Mouse (Mus musculus) lung, adult 2 months (tissue): ENCODE measurements at regions not wholly inside any gene's neighbourhood (a gene's known extent, or its start where the extent isn't known, plus 50 kb on each side); places are given as distances from the start of the nearest gene placed in this dataset.

ENCODE experiments used
- DNase-seq: peaks from one replicate; pipeline ENCODE4 v3.0.0; 2022
- H3K4me1 ChIP-seq: fragments of 200-500 bp; 2 replicates; pipeline ENCODE4 v1.6.1; 2011; ENCODE audit warnings: low read length; ENCODE audit not compliant: control insufficient read depth, insufficient read depth
- H3K4me3 ChIP-seq: fragments of 200-500 bp; replicated peaks from 2 replicates; pipeline ENCODE3; 2011; ENCODE audit warnings: low read depth, mild to moderate bottlenecking, control low read depth, low read length; ENCODE audit errors: extremely low read depth
- CTCF ChIP-seq: fragments of 200-500 bp; IDR thresholded peaks from 2 replicates; pipeline ENCODE4 v1.5.1; 2011; ENCODE audit warnings: mild to moderate bottlenecking, low read length, control low read depth; ENCODE audit not compliant: insufficient read depth
- POLR2A ChIP-seq: fragments of 200-500 bp; IDR thresholded peaks from 2 replicates; pipeline ENCODE4 v1.6.1; 2011; ENCODE audit warnings: low read depth, mild to moderate bottlenecking, control low read depth, low read length, borderline replicate concordance; ENCODE audit errors: extremely low read depth
- WGBS: fragments of 180-500 bp; shearing (Covaris S2); methylation state at CpG from one replicate; pipeline ENCODE4 v1.1.7; 2018; 5-methylcytosine and 5-hydroxymethylcytosine counted together

DNA sequence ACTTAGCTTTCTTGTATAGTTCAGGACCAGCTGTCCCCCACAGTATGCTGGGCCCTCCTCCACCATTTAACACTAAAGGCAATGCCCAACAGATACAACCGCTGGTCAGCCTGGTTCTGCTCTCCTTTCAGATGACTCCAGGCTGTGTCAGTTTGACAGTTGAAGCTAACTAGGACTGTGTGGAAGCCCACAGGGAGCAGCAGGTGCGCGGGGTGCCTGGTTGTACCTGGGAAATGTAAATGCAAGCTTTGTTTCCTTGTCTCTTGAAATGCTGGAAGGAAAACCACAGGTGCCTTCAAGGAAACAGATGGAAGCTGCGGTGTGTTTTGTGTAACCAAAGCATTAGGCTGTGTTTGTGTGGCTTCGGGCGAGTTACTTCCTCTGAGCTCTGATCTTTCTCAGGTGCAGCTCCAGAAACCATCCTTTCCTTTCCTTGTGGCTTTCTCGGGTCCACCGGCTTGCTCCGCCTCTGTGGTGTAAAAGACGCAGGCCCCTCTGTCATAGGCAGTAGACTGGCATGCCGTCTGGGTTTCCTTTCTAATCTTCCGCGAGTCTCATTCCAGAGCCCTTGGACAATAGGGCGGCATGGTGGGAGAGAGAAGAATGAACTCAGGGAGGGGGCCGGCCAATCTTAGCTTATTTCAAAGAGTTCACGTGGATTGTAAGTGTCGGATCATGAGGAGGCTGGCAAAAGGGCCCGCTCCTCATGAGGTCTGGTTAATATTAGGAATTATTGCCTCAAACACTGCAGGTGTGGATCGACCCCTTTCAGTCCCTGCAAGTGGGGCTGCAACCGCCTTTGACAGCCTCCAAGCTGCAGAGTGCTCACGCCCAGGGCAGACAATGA is 605.5 kb upstream of the Id2 start:
- 22% methylated on average over 21 of the region's 21 CpGs for WGBS
- DNase-seq: no peak
- TF ChIP-seq POLR2A: no peak
- TF ChIP-seq CTCF: no peak
- Histone ChIP-seq H3K4me3 (no peak overlapping the region), H3K4me1 (no peaks in the 10 kb centered on the region)

DNA sequence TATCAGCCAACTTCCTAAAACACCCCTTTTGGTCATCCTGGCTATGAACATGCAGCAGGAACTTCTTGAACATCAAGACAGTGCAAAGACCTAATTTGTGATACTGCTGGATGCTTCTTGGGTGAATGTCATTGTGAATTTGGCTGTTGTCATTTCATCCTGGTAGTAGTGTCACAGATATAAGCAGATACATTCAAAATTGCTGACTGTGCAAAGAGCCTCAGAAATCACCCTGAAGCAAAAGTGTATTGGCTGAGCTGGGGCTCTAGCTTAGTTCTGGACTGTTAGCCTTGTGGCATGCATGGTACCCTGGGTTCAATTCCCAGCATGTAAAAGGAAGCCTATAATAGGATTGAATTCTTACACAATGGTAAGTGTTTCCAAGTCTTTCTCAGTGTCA is 590.1 kb upstream of the Id2 start:
- TF ChIP-seq POLR2A (no peak), CTCF (no peak)
- Histone ChIP-seq H3K4me3 (no peak overlapping the region), H3K4me1 (no peaks in the 10 kb centered on the region)
- DNase-seq: no peak

DNA sequence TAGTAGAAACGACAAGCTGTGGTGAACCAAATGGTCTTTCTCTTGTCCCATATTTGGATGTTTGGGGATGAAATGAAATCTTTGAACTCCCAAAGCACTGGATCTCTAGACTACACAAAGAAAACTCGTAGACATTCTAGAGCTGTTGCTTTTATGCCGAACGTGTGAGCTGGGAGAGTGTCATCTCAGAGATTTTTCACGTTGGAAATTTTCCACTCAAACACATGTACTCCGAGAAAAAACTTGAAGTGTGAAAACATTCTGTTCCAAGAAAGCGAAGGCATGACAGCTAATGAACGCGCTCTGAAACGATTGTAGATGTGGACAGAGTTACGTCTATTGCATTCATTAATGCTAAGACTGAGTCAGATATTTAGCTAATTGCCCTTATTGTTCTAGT is 579.7 kb upstream of the Id2 start:
- H3K4me1 ChIP-seq: no peaks in the 10 kb centered on the region
- H3K4me3 ChIP-seq: no peak overlapping the region
- DNase-seq: no peak
- WGBS: 78% methylated on average over 11 of the region's 11 CpGs
- TF ChIP-seq POLR2A (no peak), CTCF (no peak)

DNA sequence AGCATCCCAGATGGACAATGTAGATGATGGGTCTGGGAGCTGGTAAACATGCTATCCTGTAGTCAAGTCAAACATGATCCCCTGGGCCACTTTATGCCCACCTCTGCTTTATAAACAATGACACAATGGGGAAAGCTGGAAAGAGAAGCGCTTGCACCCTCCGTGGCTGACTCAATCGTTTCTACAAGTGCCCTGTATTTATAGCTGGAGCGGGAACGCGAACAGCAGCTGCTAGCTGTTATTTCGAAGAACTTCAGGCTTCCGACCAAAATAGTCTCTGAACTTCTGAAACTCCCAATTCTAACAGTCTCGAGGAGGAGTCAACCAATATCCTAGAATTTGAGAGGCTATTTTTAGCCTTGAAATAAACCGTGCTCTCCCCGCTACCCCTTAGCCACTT is 571.4 kb upstream of the Id2 start:
- Histone ChIP-seq H3K4me3 (no peak overlapping the region), H3K4me1 (no peaks in the 10 kb centered on the region)
- WGBS: 71% methylated on average over 11 of the region's 11 CpGs
- TF ChIP-seq POLR2A (no peak), CTCF (no peak)
- no peak for DNase-seq

DNA sequence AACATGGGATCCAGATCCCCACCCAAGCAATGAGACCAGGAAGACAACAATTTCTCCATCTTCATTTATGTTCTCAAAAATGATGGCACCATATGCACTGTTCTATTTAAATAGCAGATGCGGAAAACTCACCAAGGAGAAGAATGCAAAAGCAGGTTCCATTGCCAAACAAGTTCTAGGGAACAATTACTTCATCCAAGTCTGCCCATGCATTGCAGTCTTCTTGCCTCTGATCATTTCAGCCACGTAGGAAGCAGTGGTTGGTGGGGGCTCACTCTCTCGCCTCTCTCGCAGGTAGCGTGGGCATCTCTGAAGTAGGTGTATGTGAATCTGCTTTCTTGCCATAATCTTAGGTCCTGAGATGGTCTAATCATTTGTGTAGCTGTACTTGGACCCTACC is 557.5 kb upstream of the Id2 start:
- 92% methylated on average over 5 of the region's 5 CpGs for WGBS
- Histone ChIP-seq H3K4me3 (no peak overlapping the region), H3K4me1 (no peaks in the 10 kb centered on the region)
- no peak for DNase-seq
- no peak for TF ChIP-seq CTCF
- no peak for TF ChIP-seq POLR2A

DNA sequence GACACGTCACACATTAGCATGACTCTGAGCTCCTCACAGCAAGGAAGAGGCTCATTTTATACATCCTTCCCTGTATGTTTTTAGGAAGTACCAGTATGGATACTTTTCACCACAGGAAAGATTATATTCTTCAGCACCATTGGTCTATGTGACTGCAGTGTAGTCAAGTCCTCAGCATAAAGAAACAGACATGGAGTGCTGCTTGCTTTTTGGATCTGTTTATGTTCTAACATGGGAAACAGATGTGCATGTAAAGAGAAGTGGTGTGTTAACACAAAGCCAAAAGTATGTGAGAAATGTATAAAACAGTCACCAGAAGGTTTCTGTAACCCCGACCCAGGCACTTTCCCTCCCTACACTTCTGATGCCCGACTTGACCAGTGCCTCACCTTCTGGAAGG is 553.3 kb upstream of the Id2 start:
- H3K4me3 ChIP-seq: no peak overlapping the region
- DNase-seq: no peak
- WGBS: 62% methylated on average over 3 of the region's 3 CpGs
- H3K4me1 ChIP-seq: no peaks in the 10 kb centered on the region
- TF ChIP-seq CTCF (no peak), POLR2A (no peak)

DNA sequence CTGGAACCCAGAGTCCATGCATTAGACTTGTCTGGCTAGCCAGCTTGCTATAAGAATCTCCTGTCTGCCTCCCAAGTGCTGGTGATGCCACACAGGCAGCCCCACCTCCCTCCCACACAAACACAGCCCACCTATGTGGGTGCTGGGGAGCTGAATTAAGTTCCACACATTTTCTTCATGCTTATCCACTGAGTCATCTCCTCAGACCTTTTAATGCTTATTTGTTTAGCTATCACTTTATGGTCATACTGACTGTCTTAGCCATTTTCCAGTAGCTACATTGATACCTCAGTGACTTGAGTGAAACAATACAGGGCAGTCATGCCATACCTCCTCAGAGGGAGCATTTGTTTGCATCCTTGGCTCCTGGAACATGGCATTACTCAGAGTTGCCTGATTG is 531.1 kb upstream of the Id2 start:
- no peak for TF ChIP-seq CTCF
- no peak for TF ChIP-seq POLR2A
- H3K4me3 ChIP-seq: no peak overlapping the region
- H3K4me1 ChIP-seq: no peaks in the 10 kb centered on the region
- DNase-seq: no peak

DNA sequence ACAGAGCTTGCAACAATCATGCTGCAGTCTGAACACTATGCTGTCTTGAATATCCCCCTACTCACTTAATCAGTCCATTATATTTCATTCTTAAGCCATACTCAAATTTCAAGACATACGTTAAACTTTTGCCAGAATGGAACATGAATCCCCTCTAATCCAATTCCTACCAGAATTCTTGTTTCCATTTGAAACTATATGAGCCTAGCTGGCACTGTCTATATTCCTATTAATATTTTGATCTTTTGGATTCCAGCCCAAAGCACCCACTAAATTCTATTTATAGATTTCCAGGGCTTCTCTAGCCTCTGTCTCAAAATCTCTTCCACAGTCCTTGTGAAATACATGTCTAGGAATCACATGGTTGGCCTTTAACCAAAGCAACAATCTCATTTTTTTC is 528.9 kb upstream of the Id2 start:
- TF ChIP-seq POLR2A: no peak
- no peak for TF ChIP-seq CTCF
- no peak for DNase-seq
- WGBS: 95% methylated on average over 1 of the region's 1 CpGs

DNA sequence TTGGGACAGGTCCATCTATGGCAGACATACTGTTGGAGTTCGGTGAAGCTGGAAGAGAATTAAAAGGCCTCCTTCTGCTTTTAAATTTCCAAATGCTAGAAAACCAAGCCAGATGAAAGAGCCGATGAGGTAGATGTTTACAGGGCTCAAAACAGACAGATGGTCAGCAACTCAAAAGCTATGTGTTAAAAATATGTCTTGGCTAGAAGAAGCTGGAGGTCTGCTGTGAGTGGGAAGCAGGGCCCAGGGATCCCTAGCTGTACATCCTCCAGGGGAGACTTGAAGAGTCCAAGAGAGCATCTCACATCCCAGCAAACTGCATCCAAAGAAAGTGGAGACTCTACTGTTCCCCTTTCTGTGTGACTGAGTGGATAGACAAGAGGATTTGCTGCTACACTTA is 526.5 kb upstream of the Id2 start:
- Histone ChIP-seq H3K4me3 (no peak overlapping the region), H3K4me1 (no peaks in the 10 kb centered on the region)
- no peak for DNase-seq
- TF ChIP-seq POLR2A (no peak), CTCF (no peak)
- 90% methylated on average over 2 of the region's 2 CpGs for WGBS

More for the DNA sequence above, 528.9 kb upstream of the Id2 start:
- H3K4me1 ChIP-seq: no peaks in the 10 kb centered on the region
- H3K4me3 ChIP-seq: no peak overlapping the region

DNA sequence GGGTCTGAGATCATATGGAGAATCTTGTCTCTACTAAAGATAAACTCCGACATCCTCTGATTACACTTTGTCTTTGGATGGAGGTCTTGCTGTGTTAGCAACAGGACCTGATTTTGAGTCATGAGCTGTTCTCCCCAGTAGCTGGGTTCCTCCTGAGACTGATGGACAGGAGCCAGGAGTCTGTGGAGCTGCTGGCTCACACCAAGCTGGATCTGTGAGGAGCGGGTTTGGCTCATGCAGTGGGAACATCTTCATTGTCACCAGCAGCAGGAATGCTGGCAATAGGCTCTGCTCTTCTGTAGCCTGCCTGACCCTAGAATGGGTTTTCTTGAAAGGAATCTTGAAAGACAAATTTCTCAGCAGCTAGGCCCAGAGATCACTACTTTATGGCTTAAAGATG is 524.2 kb upstream of the Id2 start:
- H3K4me3 ChIP-seq: no peak overlapping the region
- DNase-seq: no peak
- 70% methylated on average over 2 of the region's 2 CpGs for WGBS
- 0 out of 2 replicates have a peak, but pooled peaks cover 2% of the 10 kb centered on the region for H3K4me1 ChIP-seq
- TF ChIP-seq CTCF: no peak
- no peak for TF ChIP-seq POLR2A
